Mouse (Mus musculus) liver, postnatal 0 days (tissue): ENCODE results near the gene Pld1.

Experiments
- CTCF ChIP-seq: sonication (generic); IDR thresholded peaks from 2 replicates; pipeline ENCODE4 v1.5.1; 2016; ENCODE audit warnings: antibody characterized with exemption, low read depth
- EP300 ChIP-seq: IDR thresholded peaks from 2 replicates; pipeline ENCODE4 v1.6.1; 2016; ENCODE audit warnings: antibody characterized with exemption, low read depth, mild to moderate bottlenecking

DNA sequence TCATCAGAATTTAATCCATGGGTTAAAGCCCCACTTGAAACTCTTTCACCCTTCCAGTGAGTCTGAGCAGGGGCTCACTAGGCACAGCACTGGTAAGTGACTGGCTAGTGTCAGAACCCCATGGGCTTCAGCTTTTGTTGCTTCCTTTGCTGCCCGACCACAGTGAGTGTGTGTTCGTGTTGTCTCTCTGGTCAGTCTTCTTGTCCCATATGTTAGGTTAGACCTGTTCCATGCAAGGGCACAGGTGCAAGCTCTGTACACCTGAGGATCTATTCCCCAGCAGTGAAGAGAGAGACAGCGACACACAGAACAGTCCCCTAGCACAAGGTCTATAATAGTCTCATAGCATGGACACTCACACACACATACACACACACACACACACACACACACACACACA, 140.7 kb downstream of the Pld1 start:
- TF ChIP-seq CTCF, result no peak
- no peak for TF ChIP-seq EP300
